In genomic region chr14:22759216-22759615, GRCm38 (mm10) we compare ENCODE assay signal across 13 mouse cellular contexts.
DNase-seq lines count a peak whose midpoint lies in the region; ATAC-seq and TF ChIP-seq lines count a peak whose summit lies in the region.
"Had no signal": no experiment of that assay in that cellular context is flagged by ENCODE, and none has a peak within 500 bp of the region (broad histone marks: within the 10 kb centered on the region; RNA-seq: fewer than 3 reads in every experiment).

No protein-coding gene starts in this region.

- H3K9me3 ChIP-seq in embryonic facial prominence, embryonic 14.5 days (ENCODE audit: control insufficient read depth, low read length), result no peaks in the 10 kb centered on the region
- no peaks in the 10 kb centered on the region for H3K9me3 ChIP-seq in embryonic facial prominence, embryonic 10.5 days
- H3K9me3 ChIP-seq in intestine, embryonic 15.5 days, result no peaks in the 10 kb centered on the region
- no peaks in the 10 kb centered on the region for H3K9me3 ChIP-seq in intestine, embryonic 16.5 days (ENCODE audit: control insufficient read depth, low read length)
- H3K9me3 ChIP-seq: midbrain, embryonic 12.5 days had no signal

- H3K4me3 ChIP-seq in embryonic facial prominence, embryonic 14.5 days (ENCODE audit: low read depth, low read length), result no peak overlapping the region
- H3K4me3 ChIP-seq in embryonic facial prominence, embryonic 10.5 days, result no peak overlapping the region
- no peak overlapping the region for H3K4me3 ChIP-seq in intestine, embryonic 15.5 days (replicated peaks)
- no peak overlapping the region for H3K4me3 ChIP-seq in intestine, embryonic 16.5 days (ENCODE audit: low read length)
- H3K4me3 ChIP-seq in spleen, adult 2 months (ENCODE audit: extremely low read depth, insufficient read depth, insufficient read length), result no peak overlapping the region
- H3K4me3 ChIP-seq: left cerebral cortex, adult 2 months; midbrain, embryonic 12.5 days had no signal

- TF ChIP-seq POLR2A in spleen, adult 2 months (IDR thresholded peaks at IDR 0.05; ENCODE audit: low read depth, low read length), result no peak

- peak; percentile 29 for DNase-seq in embryonic facial prominence, embryonic 14.5 days (ENCODE audit: low spot score)
- no peak for DNase-seq in embryonic facial prominence, embryonic 10.5 days (ENCODE audit: low spot score)
- no peak for DNase-seq in spleen, adult 2 months (ENCODE audit: low read depth in 1 of 2, low spot score in 2 of 2)
- DNase-seq in spleen, postnatal 10 days (ENCODE audit: low spot score in 2 of 2), result no peak
- DNase-seq in yolk sac, embryonic 10.5 days (ENCODE audit: low spot score), result peak; percentile 18
- no peak for DNase-seq in right cerebral cortex, adult 18-20 months
- DNase-seq: cerebellum, adult 9-10 months; thymus, postnatal 4 days had no signal

- no peak overlapping the region for H3K9ac ChIP-seq in embryonic facial prominence, embryonic 14.5 days (ENCODE audit: low read depth, low read length)
- no peak overlapping the region for H3K9ac ChIP-seq in intestine, embryonic 15.5 days
- no peak overlapping the region for H3K9ac ChIP-seq in intestine, embryonic 16.5 days (ENCODE audit: low read depth, low read length)
- H3K9ac ChIP-seq: midbrain, embryonic 12.5 days had no signal

- TF ChIP-seq CTCF in spleen, adult 2 months (IDR thresholded peaks at IDR 0.05; ENCODE audit: extremely low read depth, insufficient read depth, insufficient read length, insufficient replicate concordance), result no peak

- no peak overlapping the region for H3K27ac ChIP-seq in embryonic facial prominence, embryonic 14.5 days (replicated peaks; ENCODE audit: low read depth, low read length)
- no peak overlapping the region for H3K27ac ChIP-seq in embryonic facial prominence, embryonic 10.5 days (replicated peaks)
- peak overlapping the region; percentile 25; the same call in 1 of the 2 replicates for H3K27ac ChIP-seq in intestine, embryonic 15.5 days
- no peak overlapping the region for H3K27ac ChIP-seq in intestine, embryonic 16.5 days (ENCODE audit: low read length)
- H3K27ac ChIP-seq in spleen, adult 2 months (ENCODE audit: insufficient read depth, low read length), result peak overlapping the region; percentile 32; the same call in 1 of the 2 replicates
- H3K27ac ChIP-seq: left cerebral cortex, adult 2 months; midbrain, embryonic 12.5 days had no signal

- 26% methylated on average over 2 of the region's 2 CpGs for WGBS in embryonic facial prominence, embryonic 14.5 days
- WGBS in embryonic facial prominence, embryonic 10.5 days, result 52% methylated on average over 2 of the region's 2 CpGs
- 14% methylated on average over 2 of the region's 2 CpGs for WGBS in intestine, embryonic 15.5 days
- 29% methylated on average over 2 of the region's 2 CpGs for WGBS in intestine, embryonic 16.5 days
- WGBS in spleen, adult 2 months, result 27% methylated on average over 2 of the region's 2 CpGs

- H3K27me3 ChIP-seq in embryonic facial prominence, embryonic 14.5 days (replicated peaks; ENCODE audit: control insufficient read depth, insufficient read depth, low read length), result no peaks in the 10 kb centered on the region
- H3K27me3 ChIP-seq in embryonic facial prominence, embryonic 10.5 days (replicated peaks; ENCODE audit: low read depth, poor library complexity, severe bottlenecking), result no peaks in the 10 kb centered on the region
- H3K27me3 ChIP-seq in intestine, embryonic 15.5 days (replicated peaks), result no peaks in the 10 kb centered on the region
- no peaks in the 10 kb centered on the region for H3K27me3 ChIP-seq in intestine, embryonic 16.5 days (replicated peaks; ENCODE audit: control insufficient read depth, insufficient read depth, low read length)
- no peaks in the 10 kb centered on the region for H3K27me3 ChIP-seq in spleen, adult 2 months (ENCODE audit: control insufficient read depth, insufficient read depth, low read length)
- H3K27me3 ChIP-seq: midbrain, embryonic 12.5 days had no signal

- ATAC-seq in embryonic facial prominence, embryonic 14.5 days (ENCODE audit: low read depth), result no peak
- no peak for ATAC-seq in intestine, embryonic 15.5 days
- ATAC-seq in intestine, embryonic 16.5 days, result no peak
- ATAC-seq: inflammation-experienced regulatory T-cells, adult 6 months had no signal

- no peak overlapping the region for H3K4me2 ChIP-seq in embryonic facial prominence, embryonic 14.5 days (ENCODE audit: low read depth, low read length)
- no peak overlapping the region for H3K4me2 ChIP-seq in intestine, embryonic 15.5 days (replicated peaks)
- H3K4me2 ChIP-seq in intestine, embryonic 16.5 days (ENCODE audit: low read depth, low read length), result no peak overlapping the region
- H3K4me2 ChIP-seq: midbrain, embryonic 12.5 days had no signal

- H3K4me1 ChIP-seq in embryonic facial prominence, embryonic 14.5 days (ENCODE audit: control insufficient read depth, insufficient read depth, low read length), result peaks cover 5% of the 10 kb centered on the region; the same call in 1 of the 2 replicates
- peaks cover 9% of the 10 kb centered on the region for H3K4me1 ChIP-seq in embryonic facial prominence, embryonic 10.5 days
- H3K4me1 ChIP-seq in intestine, embryonic 15.5 days (replicated peaks), result peaks cover 7% of the 10 kb centered on the region; the same call in 1 of the 2 replicates
- 0 out of 2 replicates have a peak, but pooled peaks cover 6% of the 10 kb centered on the region for H3K4me1 ChIP-seq in intestine, embryonic 16.5 days (ENCODE audit: control insufficient read depth, insufficient read depth, low read length)
- no peaks in the 10 kb centered on the region for H3K4me1 ChIP-seq in spleen, adult 2 months (ENCODE audit: control insufficient read depth, insufficient read depth, insufficient read length)
- H3K4me1 ChIP-seq: midbrain, embryonic 12.5 days had no signal

- no peaks in the 10 kb centered on the region for H3K36me3 ChIP-seq in embryonic facial prominence, embryonic 14.5 days (ENCODE audit: control insufficient read depth, insufficient read depth, low read length)
- no peaks in the 10 kb centered on the region for H3K36me3 ChIP-seq in embryonic facial prominence, embryonic 10.5 days (replicated peaks)
- no peaks in the 10 kb centered on the region for H3K36me3 ChIP-seq in intestine, embryonic 15.5 days
- no peaks in the 10 kb centered on the region for H3K36me3 ChIP-seq in intestine, embryonic 16.5 days (ENCODE audit: control insufficient read depth, insufficient read depth, low read length)
- H3K36me3 ChIP-seq in spleen, adult 2 months (ENCODE audit: control insufficient read depth, insufficient read depth, low read length), result no peaks in the 10 kb centered on the region
- H3K36me3 ChIP-seq: midbrain, embryonic 12.5 days had no signal

Comparison
In these comparisons a context has a peak if more than half of its experiments do, and no peak if none do; other contexts are left out.
1. DNase-seq: peak in embryonic facial prominence, embryonic 14.5 days (single experiment) and yolk sac, embryonic 10.5 days (single experiment); none in embryonic facial prominence, embryonic 10.5 days (single experiment), spleen, adult 2 months (0 of 2), spleen, postnatal 10 days (0 of 2) and right cerebral cortex, adult 18-20 months (single experiment).
2. H3K27ac ChIP-seq: peak in intestine, embryonic 15.5 days (single experiment) and spleen, adult 2 months (single experiment); none in embryonic facial prominence, embryonic 14.5 days (single experiment), embryonic facial prominence, embryonic 10.5 days (single experiment) and intestine, embryonic 16.5 days (single experiment).